Mouse (Mus musculus) embryonic fibroblast, embryonic 13.5 days (primary cell): ENCODE results near the gene Avil.

ENCODE experiments used
- CTCF ChIP-seq: IDR thresholded peaks from 2 replicates; pipeline ENCODE4 v1.5.1; 2011; ENCODE audit warnings: mild to moderate bottlenecking, control low read depth, low read length, moderate library complexity, borderline replicate concordance; ENCODE audit not compliant: insufficient read depth
- POLR2A ChIP-seq: IDR thresholded peaks from 2 replicates; pipeline ENCODE4 v1.6.1; 2011; ENCODE audit warnings: low read depth, mild to moderate bottlenecking, control low read depth, low read length, moderate library complexity

DNA sequence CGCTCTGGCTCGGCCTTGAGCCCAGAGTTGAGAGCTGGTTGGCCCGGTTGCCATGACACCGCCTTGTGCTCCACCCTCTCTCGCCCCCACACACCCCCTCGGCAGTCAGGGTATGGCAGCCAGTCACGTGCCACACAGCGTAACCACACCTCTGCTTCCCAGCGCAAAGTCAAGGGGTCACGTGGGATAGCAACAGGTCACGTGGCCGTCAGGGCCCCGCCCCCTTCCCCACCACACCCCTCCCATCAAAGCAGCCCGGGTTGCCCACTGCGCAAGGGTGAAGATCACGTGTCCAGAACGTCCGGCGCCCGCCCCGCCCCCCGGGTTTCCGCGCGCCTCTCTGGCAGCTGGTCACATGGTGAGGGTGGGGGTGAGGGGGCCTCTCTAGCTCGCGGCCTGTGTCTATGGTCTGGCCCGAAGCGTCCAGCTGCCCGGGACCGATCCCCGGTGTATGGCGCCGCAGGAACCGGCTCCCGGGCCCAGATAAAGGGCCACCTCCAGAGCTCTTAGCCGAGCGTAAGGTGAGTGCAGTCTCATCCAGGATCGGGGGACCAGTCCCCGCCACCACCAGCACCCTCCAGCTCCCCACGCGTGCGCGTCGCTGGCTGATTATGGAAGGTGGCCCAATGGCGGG, 62.8 kb downstream of the Avil start, which contains the start of gene Cdk4:
- TF ChIP-seq CTCF (no peak), POLR2A (peak; percentile 62)
